Mouse (Mus musculus) CD4-positive, CD25-positive, alpha-beta regulatory T cell, adult 4 months (primary cell): ENCODE results near the gene Fam19a2. TPM values are rescaled to one million over a fixed set of nuclear protein-coding genes. Genes with fewer than 3 reads are reported as not detected.

ENCODE experiments used
- ATAC-seq: one replicate; pipeline ENCODE4 v1.8.0; 2017
- polyA plus RNA-seq, 2 experiments: library from polyadenylated mRNA; unstranded; fragments of 100-300 nt; shearing (Covaris generic); gene quantifications; one replicate each; pipeline ENCODE4 v1.2.1; 2017

Fam19a2 gene
- polyA plus RNA-seq, 2 experiments from 2014 or later: not detected

GRCm38 (mm10) chr10:123385641-123386040 lies 121.8 kb downstream of the Fam19a2 start:
- no peak for ATAC-seq

- no peak for ATAC-seq
Observed at GRCm38 (mm10) chr10:123395429-123395828, 131.6 kb downstream of the Fam19a2 start.

GRCm38 (mm10) chr10:123398136-123398535 lies 134.3 kb downstream of the Fam19a2 start:
- no peak for ATAC-seq

GRCm38 (mm10) chr10:123401188-123401587 lies 137.4 kb downstream of the Fam19a2 start:
- no peak for ATAC-seq

GRCm38 (mm10) chr10:123402460-123402859 lies 138.7 kb downstream of the Fam19a2 start:
- no peak for ATAC-seq

GRCm38 (mm10) chr10:123414953-123415352 lies 151.2 kb downstream of the Fam19a2 start:
- no peak for ATAC-seq

- ATAC-seq: no peak
Observed at GRCm38 (mm10) chr10:123416024-123416423, 152.2 kb downstream of the Fam19a2 start.

- no peak for ATAC-seq
Observed at GRCm38 (mm10) chr10:123418616-123419173, 154.9 kb downstream of the Fam19a2 start.

GRCm38 (mm10) chr10:123420249-123420648 lies 156.5 kb downstream of the Fam19a2 start:
- no peak for ATAC-seq

GRCm38 (mm10) chr10:123424482-123424881 lies 160.7 kb downstream of the Fam19a2 start:
- no peak for ATAC-seq

- no peak for ATAC-seq
Observed at GRCm38 (mm10) chr10:123426527-123427363, 162.9 kb downstream of the Fam19a2 start.

- ATAC-seq: no peak
Observed at GRCm38 (mm10) chr10:123431569-123431968, 167.8 kb downstream of the Fam19a2 start.

GRCm38 (mm10) chr10:123437576-123437975 lies 173.8 kb downstream of the Fam19a2 start:
- ATAC-seq: no peak

GRCm38 (mm10) chr10:123456800-123457199 lies 193.0 kb downstream of the Fam19a2 start:
- no peak for ATAC-seq

- ATAC-seq: no peak
Observed at GRCm38 (mm10) chr10:123460466-123460865, 196.7 kb downstream of the Fam19a2 start.

GRCm38 (mm10) chr10:123462305-123462704 lies 198.5 kb downstream of the Fam19a2 start:
- ATAC-seq: no peak

GRCm38 (mm10) chr10:123514749-123515148 lies 251.0 kb downstream of the Fam19a2 start:
- ATAC-seq: no peak

- ATAC-seq: no peak
Observed at GRCm38 (mm10) chr10:123520613-123521012, 256.8 kb downstream of the Fam19a2 start.

GRCm38 (mm10) chr10:123521203-123521602 lies 257.4 kb downstream of the Fam19a2 start:
- ATAC-seq: no peak

- ATAC-seq: no peak
Observed at GRCm38 (mm10) chr10:123525424-123525823, 261.6 kb downstream of the Fam19a2 start.

- ATAC-seq: no peak
Observed at GRCm38 (mm10) chr10:123526059-123526458, 262.3 kb downstream of the Fam19a2 start.

- no peak for ATAC-seq
Observed at GRCm38 (mm10) chr10:123536143-123536542, 272.3 kb downstream of the Fam19a2 start.

GRCm38 (mm10) chr10:123548391-123548790 lies 284.6 kb downstream of the Fam19a2 start:
- ATAC-seq: no peak

- ATAC-seq: no peak
Observed at GRCm38 (mm10) chr10:123567677-123568076, 303.9 kb downstream of the Fam19a2 start.
